Mouse (Mus musculus): ENCODE results near the gene Slc26a8. TPM values are rescaled to one million over a fixed set of nuclear protein-coding genes. Genes with fewer than 3 reads are reported as not detected.
"Not testable (repeated sequence)": the region's sequence is repeated elsewhere in the genome, so short reads cannot be mapped to it uniquely, and the experiment has no call there.

Gene Slc26a8
- total RNA-seq (2021) = under 1 TPM; 0.27 to 0.33 TPM
- long read RNA-seq, experiment 1 = 0 reads
- long read RNA-seq, experiment 2 = 0 reads

DNA sequence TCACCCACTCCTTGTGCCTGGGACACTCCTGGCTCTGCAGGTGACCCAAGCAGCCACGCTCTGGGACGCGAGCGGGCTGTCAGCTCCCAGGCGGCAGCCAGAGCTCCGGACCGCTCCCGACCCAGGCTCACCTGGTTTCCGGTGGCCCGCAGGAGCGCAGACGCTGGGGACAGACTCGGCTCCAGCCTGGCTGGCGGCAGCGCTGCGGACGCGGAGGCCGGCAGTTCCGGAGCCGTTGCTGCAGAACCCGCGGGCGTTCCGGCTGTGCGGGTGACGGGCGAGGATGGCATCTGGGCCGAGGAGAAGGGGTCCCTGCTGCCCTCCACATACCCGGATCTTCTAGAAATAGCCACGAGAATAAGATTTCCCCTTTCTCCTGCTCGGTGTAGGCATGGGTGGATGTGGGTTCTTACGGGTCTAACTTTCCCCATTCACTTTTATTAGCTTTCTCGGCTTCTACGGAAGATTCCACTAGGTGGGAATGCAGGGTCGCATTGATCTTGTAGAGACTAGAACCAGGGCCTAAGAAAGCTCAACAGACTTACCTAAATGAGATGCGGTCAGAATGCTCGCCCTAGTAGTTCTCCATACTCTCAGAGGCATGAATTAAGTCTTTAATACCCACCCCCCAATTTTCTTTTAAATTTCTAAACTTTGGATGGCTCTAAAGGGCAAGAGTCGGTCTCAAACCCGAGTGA, at the start of gene Slc26a8:
Slc26a8 (minus strand) TSS at position 648 of the 698 bp plus-strand sequence.
- DNase-seq = no peak
- intact Hi-C loops (cut with DNase I) = loop anchor here (5.0 kb wide), 4 partner anchors 53 to 238 kb away; partner anchors contain the start of gene Brpf3

DNA sequence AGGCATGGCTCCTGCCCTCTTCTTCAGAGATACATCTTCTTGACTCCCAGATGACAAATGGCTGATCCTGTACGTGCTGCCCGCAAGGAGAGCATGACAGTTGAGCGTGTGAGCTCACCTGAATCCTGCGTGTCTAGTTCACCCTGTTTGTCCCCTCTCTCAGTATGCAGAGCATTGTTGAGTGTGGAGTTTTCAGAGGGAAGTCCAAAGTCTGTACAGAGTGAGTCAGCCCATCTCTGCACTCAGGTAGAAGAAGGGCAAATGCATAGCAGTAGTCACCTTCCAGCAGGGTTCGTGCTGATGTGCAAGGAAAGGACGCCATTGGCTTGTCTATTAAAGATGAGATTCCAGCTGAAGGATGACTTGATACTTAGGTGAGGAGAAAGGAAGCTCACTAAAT, 49.2 kb upstream of the Slc26a8 start:
- intact Hi-C loops (cut with DNase I) = no loop called here
- DNase-seq = no peak

DNA sequence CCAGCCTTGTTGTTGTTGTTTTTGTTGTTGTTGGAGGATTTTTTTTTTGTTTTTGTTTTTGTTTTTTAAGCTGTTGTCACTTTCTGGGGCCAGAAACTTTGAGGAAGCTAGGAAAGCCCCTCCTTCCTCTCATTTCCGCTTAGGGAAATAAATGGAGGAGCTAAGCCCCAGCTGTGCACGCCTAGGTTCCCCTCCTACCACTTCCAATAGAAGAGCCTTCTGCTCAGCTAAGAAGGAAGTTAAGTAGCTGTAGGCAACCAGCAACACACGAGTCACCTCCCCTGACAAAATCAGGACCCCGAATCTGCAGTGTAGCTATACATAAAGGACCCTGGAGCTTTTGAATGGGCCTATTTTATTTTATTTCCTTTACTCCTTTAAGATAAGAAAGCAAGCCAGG, 47.9 kb upstream of the Slc26a8 start:
- intact Hi-C loops (cut with DNase I) = no loop called here
- no peak for DNase-seq

DNA sequence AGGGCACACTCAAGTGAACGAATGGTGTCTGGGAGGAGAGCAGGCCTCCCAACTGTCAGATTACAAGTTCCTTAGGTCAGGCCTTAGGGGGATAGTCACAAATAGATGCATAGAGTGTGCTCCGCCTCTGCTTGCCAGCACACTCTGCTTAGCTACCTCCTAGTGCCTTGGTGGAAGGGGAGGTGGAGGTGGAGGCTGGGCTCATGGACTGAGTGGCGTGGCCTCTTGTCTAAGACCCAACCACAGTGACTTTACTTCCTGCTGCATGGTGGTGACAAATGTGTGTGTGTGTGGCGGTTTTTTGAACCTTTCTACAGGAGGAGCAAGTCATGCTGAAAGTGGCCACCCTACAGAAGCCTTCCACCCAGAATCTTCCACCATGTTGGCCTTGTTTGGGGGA, 46.5 kb upstream of the Slc26a8 start:
- no peak for DNase-seq
- intact Hi-C loops (cut with DNase I) = no loop called here

DNA sequence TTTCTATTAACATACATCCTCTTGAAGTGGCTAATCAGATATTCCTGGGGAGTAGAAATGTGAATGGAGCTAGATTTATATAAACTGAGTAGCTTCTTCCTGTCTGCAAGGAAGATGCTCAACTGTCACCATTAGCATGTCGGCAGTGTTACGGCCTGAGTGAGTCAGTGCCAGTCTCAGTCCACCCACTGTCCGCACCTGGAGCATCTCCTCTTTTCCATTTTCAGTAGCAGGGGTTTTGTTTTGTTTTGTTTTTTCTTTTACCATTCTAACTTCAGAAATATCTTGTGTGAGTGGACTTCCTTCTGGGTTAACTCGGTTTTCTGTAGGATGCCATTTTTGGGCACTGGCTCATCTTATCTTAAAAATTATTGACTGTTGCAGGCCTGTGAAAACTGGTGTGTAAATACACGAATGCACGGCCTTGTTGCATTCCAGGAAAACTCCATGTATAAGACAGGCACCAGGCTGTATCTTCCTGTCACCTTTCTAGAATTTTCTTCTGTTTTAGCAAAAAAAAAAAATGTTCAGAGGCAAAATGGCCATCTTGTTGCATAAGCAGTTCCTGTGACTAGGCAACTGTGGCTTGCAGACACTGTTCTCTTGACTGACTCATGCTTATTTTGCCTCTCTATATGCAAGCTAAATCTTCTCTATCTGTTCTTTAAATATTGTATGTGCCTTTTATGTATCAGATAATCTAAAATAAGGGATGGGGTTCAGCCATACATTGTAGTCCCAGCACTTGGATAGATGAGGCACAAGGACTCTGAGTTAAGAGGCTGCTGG, 45.5 kb upstream of the Slc26a8 start:
- intact Hi-C loops (cut with DNase I) = no loop called here
- DNase-seq = no peak

DNA sequence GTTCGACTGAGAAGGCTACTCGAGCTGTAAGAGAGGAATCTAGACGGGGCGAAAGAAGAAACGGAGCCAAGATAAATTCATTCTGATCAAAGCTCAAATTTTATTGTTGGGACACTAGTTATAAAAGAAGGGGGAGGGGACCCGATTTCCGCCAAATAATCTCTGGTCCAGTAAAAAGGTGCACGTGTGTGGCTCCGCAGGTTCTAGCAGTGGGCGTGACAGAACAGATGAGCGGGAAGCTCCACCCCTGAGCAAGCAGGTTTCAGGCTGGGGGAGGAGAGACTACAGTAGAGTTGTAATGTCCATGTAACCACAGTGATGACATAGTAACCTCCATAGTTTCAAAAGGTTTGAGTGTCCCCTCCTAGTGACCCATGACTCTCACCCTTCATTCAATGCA, 37.5 kb upstream of the Slc26a8 start:
- intact Hi-C loops (cut with DNase I); DNase-seq: not testable (repeated sequence)

DNA sequence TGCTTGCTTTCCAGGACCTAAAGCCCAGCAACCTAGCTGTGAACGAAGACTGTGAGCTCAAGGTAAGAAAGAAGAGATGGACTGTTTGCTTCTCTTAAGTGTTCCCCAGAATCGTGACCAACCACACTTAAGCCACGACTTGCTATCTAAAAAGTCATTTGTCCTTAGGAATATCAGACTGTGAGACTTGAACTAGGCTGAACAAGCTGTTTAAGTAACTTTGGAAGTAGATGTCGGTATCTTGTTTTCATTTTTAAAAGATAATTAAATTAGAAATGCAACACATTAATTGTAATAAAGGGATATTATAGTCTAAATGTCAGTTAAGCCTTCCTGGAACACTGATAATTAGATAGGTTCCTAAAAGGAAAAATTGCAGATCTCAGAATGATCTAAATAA, 35.8 kb upstream of the Slc26a8 start, which contains the start of gene AC170998.1:
AC170998.1 (plus strand) TSS at position 301 of the 400 bp plus-strand sequence.
- DNase-seq = no peak
- intact Hi-C loops (cut with DNase I) = no loop called here

DNA sequence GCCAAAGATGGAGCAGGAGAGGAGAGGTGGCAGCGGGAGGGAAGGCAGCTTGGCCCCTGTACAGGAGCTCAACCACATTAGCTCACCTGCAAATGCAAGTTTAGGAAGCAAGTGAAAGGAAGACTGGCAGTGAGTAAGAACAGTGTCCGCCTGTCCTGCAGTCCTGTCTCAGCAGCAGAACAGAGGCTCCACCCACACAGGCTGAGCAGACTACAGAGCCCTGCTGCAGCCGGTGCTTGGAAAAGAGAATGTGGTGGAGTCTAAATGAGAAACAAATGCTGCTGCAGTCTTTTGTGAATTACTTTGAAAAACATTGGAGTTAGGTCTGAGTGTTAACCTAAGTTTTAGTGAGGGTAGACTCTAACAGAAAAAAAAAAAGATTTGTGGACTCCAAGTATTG, 27.5 kb upstream of the Slc26a8 start:
- intact Hi-C loops (cut with DNase I) = no loop called here
- no peak for DNase-seq

DNA sequence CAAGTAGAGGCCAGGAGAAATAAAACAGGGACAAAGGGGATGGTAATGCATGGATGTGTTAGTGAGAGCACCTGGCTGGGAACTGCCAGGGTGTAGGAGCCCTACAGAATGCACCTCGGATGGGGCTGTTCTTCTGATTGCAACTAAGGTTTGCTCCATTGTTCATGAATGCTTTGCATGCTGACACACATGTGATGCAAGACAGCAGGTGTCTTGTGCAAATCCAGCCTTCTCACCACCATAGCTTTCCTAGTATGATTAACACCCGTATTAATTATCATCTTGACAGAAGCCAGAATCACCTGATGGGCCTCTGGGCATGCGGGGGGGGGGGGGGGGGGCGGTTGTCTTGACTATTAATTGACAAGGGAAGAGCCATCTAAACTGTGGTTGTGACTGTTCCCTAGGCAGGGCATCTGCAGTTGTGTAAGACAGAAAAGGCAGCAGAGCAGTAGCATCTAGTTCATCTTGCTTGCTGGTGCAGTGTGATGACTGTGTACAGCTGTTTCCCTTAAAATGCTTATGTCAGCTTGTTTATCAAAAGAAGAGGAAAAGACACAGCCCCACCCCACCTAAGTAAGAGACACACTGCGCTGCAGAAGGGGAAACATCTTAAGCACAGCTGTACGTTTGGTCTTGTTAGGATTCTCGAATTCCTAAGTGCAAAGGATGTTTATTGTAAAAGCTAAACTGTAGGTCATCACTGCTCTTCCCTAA, 26.0 kb upstream of the Slc26a8 start:
- no peak for DNase-seq
- intact Hi-C loops (cut with DNase I) = no loop called here

DNA sequence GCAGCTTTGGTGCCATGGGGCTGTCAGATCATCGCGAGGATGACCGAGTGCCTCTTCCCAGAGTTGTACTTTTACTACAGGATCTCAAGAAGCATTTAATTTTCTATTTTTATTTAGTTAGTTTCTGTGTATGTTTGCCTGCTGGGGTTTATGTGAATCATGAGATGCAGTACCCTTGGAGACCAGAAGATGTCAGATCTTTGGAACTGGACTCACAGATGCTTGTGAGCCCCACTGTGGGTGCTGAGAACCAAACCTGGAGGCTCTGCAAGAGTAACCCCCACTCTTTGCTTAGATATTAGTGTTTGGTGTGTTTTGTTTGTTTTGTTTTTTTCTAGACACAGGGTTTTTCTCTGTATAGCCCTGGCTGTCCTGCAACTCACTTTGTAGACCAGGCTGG, 24.0 kb upstream of the Slc26a8 start:
- no peak for DNase-seq
- intact Hi-C loops (cut with DNase I) = no loop called here

DNA sequence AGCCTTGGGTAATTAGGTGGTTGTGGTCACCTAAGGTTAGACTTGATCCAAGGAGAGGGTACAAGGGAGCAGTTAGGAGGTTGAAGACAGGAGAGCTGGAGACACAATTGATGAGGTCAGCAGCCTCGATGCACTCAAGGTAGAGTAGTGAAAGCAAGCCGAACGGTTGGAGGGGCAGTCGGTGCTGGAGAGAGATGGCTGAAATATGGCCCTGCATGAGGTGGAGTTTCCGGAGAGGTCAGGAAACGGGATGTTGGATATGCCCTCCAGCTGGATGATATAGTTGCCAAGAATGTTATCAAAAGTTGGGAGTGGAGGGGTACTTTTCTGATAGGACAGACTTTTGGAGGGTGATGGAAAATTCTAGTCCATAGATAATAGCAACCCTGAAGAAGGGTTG, 22.3 kb upstream of the Slc26a8 start:
- no peak for DNase-seq
- intact Hi-C loops (cut with DNase I) = no loop called here

DNA sequence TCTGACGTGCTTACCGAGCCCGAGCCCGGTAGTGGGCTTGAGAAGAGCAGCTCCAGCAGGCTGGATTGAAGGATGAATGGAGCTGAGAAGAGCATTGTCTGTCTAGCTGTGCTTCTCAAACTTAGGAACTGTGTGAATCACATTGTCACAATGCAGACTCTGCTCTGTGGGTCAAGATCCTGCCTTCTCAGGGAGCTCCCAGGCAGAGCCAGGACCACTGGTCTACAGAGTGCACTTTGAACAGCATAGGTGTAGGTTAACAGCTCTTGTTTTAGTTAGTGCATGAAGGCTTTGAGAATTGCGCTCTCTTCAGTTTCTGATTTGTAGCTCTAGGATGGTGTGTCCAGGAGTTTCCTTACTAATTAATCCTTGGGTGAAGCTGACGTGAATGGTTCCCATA, 21.2 kb upstream of the Slc26a8 start:
- DNase-seq = no peak

DNA sequence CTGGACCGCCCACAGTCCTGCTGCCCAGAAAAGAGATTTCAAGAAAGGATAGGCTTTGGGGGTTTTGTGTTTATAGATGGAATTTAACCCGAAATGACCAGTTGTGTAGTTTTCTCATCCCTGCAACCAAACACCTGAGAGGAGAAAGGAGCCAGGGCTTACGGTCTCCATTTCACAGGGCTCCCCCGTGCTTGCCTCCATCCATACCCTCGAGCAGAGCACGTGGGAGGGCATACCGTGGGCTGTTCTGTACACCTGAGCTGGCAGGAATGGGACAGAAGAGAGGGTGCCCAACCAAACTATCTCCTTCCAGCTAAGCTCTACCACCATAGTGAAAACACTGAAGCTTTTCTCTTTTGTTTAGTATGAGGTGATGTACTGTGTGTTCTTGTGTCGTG, 20.3 kb upstream of the Slc26a8 start:
- intact Hi-C loops (cut with DNase I) = no loop called here
- no peak for DNase-seq

More for the DNA sequence above, 21.2 kb upstream of the Slc26a8 start:
- intact Hi-C loops (cut with DNase I) = no loop called here

DNA sequence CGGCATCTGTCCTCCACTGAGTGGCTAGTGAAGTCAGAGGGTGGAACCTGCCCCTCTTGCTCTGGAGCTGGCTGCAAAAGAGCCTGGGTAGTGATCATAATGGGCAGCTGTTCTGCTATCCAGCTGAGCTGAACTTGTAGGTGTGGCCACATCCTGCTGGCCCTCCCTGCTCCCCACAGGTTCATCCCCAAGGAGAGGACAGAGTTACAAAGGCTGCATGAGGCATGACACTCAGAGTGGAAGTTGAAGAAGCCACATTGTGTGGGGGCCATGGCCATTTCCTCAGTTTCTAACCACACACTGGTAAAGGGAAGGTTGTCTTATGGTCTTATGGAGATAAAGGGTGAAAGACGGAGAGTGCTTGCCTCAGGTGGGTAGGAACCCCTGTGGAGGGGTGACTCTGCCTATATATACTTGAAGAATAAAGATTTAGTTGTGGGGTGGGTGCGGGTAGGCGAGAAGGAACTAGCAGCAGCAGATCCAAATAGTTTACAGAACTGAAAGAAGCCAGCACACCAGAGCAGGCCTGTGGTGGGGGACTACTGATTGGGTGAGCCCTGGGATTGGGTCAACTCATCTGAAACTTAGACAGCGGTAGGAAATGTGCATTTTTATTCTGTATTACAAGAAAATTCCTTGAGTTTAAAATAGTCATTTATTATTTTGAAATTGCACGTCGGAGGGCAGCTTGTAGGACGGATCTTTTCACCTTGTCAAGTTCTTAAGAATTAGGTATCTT, 19.7 kb upstream of the Slc26a8 start:
- intact Hi-C loops (cut with DNase I) = no loop called here
- DNase-seq = no peak

DNA sequence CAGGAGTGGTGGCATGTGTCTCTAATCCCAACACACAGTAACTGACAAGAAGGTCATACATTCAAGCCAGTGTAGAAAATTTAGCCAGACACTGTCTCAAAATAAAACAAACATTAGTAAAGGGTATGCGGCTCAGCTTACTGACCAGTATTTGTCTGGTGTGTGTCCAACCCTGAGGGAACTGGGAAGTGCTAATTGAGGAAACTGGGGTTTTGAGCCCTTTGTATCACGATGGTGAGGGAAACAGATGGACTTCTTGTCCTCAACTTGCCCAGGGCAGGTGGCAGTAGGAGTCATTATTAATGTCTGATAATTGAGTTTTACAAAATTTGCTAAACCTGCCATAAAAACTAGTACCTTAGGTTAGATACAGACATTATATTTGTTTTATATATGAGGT, 19.0 kb upstream of the Slc26a8 start:
- intact Hi-C loops (cut with DNase I) = no loop called here
- no peak for DNase-seq

DNA sequence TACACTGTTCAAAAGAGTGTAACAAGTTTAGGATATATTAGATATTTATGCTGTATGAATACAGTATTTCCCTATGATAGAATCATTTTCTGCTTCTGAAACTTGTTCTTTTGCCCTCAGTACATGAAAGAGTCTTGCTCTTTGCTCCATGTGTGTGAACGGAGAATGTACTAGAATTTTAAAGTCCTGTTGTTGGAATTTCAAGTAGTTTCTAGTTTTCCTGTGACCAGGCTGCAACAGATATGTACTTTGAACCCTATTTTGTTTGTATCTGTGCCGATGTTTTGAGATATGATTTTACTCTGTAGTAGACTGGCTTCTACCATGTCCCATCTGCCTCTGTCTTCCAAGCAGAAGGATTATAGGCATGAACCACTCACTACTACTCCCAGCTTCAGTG, 17.8 kb upstream of the Slc26a8 start:
- DNase-seq = no peak
- intact Hi-C loops (cut with DNase I) = no loop called here

DNA sequence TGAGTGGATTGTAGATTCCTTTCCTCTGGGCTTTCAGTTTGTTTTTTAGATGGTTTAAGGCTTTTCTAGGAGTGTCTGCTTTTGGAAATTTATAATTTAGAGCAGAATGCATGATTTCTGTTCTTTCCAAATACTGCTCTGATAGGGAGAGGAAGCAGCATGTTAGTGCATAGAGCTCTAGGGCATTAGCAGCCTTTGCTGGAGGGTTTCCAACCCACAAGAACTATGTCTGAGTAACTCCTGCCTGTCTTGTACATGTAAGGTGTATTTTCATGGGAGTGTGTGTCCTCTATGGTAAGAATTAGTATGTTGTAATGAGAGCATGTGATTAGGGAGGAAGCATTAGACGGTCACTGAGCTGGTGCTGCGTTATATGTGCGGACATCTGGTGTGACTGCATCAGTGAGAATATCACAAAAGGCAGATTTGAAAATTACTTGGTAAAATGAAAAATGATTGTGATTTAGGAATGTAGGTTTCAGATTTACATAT, 17.1 kb upstream of the Slc26a8 start:
- intact Hi-C loops (cut with DNase I) = no loop called here
- no peak for DNase-seq

DNA sequence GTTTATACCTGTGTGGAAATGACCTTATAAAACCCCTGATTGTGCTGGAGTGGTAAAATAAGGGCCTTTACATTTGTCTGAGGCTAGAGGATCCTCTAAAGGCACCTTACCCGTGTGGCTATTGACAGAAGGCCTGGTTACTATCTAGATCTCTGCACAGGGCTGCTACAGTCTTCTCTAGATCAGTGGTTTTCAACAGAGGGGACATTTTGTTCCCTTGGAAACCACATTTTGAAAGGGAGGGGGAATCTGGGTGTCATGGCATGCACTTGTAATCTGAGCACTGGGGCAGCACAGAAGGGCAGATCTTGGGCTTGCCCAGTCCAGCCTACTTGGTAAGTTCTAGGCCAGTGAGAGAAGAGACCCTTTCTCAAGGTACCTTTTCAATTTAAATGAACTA, 16.7 kb upstream of the Slc26a8 start:
- no peak for DNase-seq
- intact Hi-C loops (cut with DNase I) = no loop called here

DNA sequence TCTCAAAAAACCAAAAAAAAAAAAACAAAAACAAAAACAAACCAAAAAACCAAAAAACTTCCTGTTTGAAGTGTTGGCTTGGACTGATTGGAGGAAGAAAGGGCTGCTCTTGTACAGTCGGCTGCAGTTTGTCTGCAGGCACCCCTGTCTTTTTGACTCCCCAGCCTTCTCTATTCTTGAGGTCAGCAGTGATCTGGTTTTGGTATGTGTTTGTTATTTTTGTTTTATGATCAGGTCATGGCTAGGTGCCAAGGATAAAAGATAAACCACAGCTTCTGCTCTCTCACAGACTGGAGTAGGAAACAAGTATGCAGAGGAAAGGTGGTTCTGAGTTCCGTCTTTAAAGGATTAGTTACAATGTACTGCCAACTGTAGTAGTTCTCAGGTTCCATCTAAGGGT, 12.6 kb upstream of the Slc26a8 start:
- no peak for DNase-seq
- intact Hi-C loops (cut with DNase I) = no loop called here

DNA sequence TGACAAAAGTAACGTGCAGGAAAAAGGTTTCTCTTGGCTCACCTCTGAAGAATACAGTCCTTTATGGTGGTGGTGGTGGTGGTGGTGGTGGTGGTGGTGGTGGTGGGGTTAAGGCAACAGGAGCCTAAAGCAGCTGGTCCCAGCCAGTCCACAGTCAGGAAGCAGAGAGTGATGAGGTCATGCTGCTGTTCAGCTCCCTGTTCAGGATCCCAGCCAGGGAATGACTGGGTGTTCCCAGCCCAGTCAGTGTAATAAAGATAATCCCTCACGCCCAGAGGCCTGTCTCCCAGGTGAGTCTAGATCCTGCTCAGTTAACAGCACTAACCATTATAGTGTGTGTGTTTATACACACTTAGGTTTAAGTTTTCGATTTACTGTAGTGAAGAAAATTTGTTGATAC, 11.7 kb upstream of the Slc26a8 start:
- DNase-seq = no peak
- intact Hi-C loops (cut with DNase I) = no loop called here
